Mouse (Mus musculus): Measurements from ENCODE around the gene Fam241b. TPM values are rescaled to one million over a fixed set of nuclear protein-coding genes. Genes with fewer than 3 reads are reported as not detected.

Gene Fam241b
- polyA plus RNA-seq, 1 experiment = 72.0 TPM

GRCm38 (mm10) chr10:62173941-62174448, 30.3 kb upstream of the Fam241b start:
- DNase-seq (ENCODE audit: low read depth) = peak; percentile 19
- TF ChIP-seq CTCF (IDR thresholded peaks at IDR 0.05; ENCODE audit: borderline replicate concordance, extremely low read depth, insufficient read depth, insufficient read length) (no peak), POLR2A (IDR thresholded peaks at IDR 0.05; ENCODE audit: borderline replicate concordance, extremely low read depth, insufficient read depth, insufficient read length, poor library complexity, severe bottlenecking) (no peak)

- DNase-seq (ENCODE audit: low read depth) = peak; percentile 47
- TF ChIP-seq CTCF (IDR thresholded peaks at IDR 0.05; ENCODE audit: borderline replicate concordance, extremely low read depth, insufficient read depth, insufficient read length) (no peak), POLR2A (IDR thresholded peaks at IDR 0.05; ENCODE audit: borderline replicate concordance, extremely low read depth, insufficient read depth, insufficient read length, poor library complexity, severe bottlenecking) (no peak)
Observed at GRCm38 (mm10) chr10:62172841-62173553, 29.3 kb upstream of the Fam241b start.

GRCm38 (mm10) chr10:62162410-62162809, 18.7 kb upstream of the Fam241b start:
- TF ChIP-seq CTCF (IDR thresholded peaks at IDR 0.05; ENCODE audit: borderline replicate concordance, extremely low read depth, insufficient read depth, insufficient read length) (no peak), POLR2A (IDR thresholded peaks at IDR 0.05; ENCODE audit: borderline replicate concordance, extremely low read depth, insufficient read depth, insufficient read length, poor library complexity, severe bottlenecking) (no peak)
- DNase-seq (ENCODE audit: low read depth) = no peak

- TF ChIP-seq CTCF (IDR thresholded peaks at IDR 0.05; ENCODE audit: borderline replicate concordance, extremely low read depth, insufficient read depth, insufficient read length) (no peak), POLR2A (IDR thresholded peaks at IDR 0.05; ENCODE audit: borderline replicate concordance, extremely low read depth, insufficient read depth, insufficient read length, poor library complexity, severe bottlenecking) (no peak)
- DNase-seq (ENCODE audit: low read depth) = no peak
Observed at GRCm38 (mm10) chr10:62149929-62150328, 6.2 kb upstream of the Fam241b start.

GRCm38 (mm10) chr10:62147466-62148248, 3.9 kb upstream of the Fam241b start:
- DNase-seq (ENCODE audit: low read depth) = no peak
- TF ChIP-seq CTCF (IDR thresholded peaks at IDR 0.05; ENCODE audit: borderline replicate concordance, extremely low read depth, insufficient read depth, insufficient read length) (no peak), POLR2A (IDR thresholded peaks at IDR 0.05; ENCODE audit: borderline replicate concordance, extremely low read depth, insufficient read depth, insufficient read length, poor library complexity, severe bottlenecking) (no peak)

GRCm38 (mm10) chr10:62145957-62146356, 2.2 kb upstream of the Fam241b start:
- TF ChIP-seq CTCF (IDR thresholded peaks at IDR 0.05; ENCODE audit: borderline replicate concordance, extremely low read depth, insufficient read depth, insufficient read length) = no peak
- no peak for TF ChIP-seq POLR2A (IDR thresholded peaks at IDR 0.05; ENCODE audit: borderline replicate concordance, extremely low read depth, insufficient read depth, insufficient read length, poor library complexity, severe bottlenecking)
- no peak for DNase-seq (ENCODE audit: low read depth)

- TF ChIP-seq CTCF (IDR thresholded peaks at IDR 0.05; ENCODE audit: borderline replicate concordance, extremely low read depth, insufficient read depth, insufficient read length) (no peak), POLR2A (IDR thresholded peaks at IDR 0.05; ENCODE audit: borderline replicate concordance, extremely low read depth, insufficient read depth, insufficient read length, poor library complexity, severe bottlenecking) (no peak)
- DNase-seq (ENCODE audit: low read depth) = no peak
Observed at GRCm38 (mm10) chr10:62138040-62138439, 5.7 kb downstream of the Fam241b start.

GRCm38 (mm10) chr10:62137150-62137549, 6.6 kb downstream of the Fam241b start:
- DNase-seq (ENCODE audit: low read depth) = no peak
- TF ChIP-seq CTCF (IDR thresholded peaks at IDR 0.05; ENCODE audit: borderline replicate concordance, extremely low read depth, insufficient read depth, insufficient read length) = no peak
- TF ChIP-seq POLR2A (IDR thresholded peaks at IDR 0.05; ENCODE audit: borderline replicate concordance, extremely low read depth, insufficient read depth, insufficient read length, poor library complexity, severe bottlenecking) = no peak

GRCm38 (mm10) chr10:62135696-62136470, 7.8 kb downstream of the Fam241b start:
- no peak for TF ChIP-seq POLR2A (IDR thresholded peaks at IDR 0.05; ENCODE audit: borderline replicate concordance, extremely low read depth, insufficient read depth, insufficient read length, poor library complexity, severe bottlenecking)
- no peak for TF ChIP-seq CTCF (IDR thresholded peaks at IDR 0.05; ENCODE audit: borderline replicate concordance, extremely low read depth, insufficient read depth, insufficient read length)
- DNase-seq (ENCODE audit: low read depth) = no peak

- DNase-seq (ENCODE audit: low read depth) = no peak
- TF ChIP-seq POLR2A (IDR thresholded peaks at IDR 0.05; ENCODE audit: borderline replicate concordance, extremely low read depth, insufficient read depth, insufficient read length, poor library complexity, severe bottlenecking) (no peak), CTCF (IDR thresholded peaks at IDR 0.05; ENCODE audit: borderline replicate concordance, extremely low read depth, insufficient read depth, insufficient read length) (no peak)
Observed at GRCm38 (mm10) chr10:62132691-62133281, 10.9 kb downstream of the Fam241b start, which contains the start of gene Neurog3. Neurog3 (plus strand) TSS chr10:62133090.

All from brain, embryonic 14.5 days (tissue).